In genomic region chr14:75934359-75934758, GRCm38 (mm10) we compare ENCODE assay signal across 11 mouse cellular contexts. TPM values are rescaled to one million over a fixed set of nuclear protein-coding genes. Genes with fewer than 3 reads are reported as not detected.
A peak's percentile ranks its signal among the peaks of the same experiment; 100 is the strongest.
DNase-seq lines count a peak whose midpoint lies in the region; ATAC-seq and TF ChIP-seq lines count a peak whose summit lies in the region.
"Had no signal": no experiment of that assay in that cellular context is flagged by ENCODE, and none has a peak within 500 bp of the region (broad histone marks: within the 10 kb centered on the region; RNA-seq: fewer than 3 reads in every experiment).

No protein-coding gene starts in this region.

- ATAC-seq in kidney, embryonic 15.5 days (replicated peaks; ENCODE audit: low FRiP score): no peak
- peak; percentile 73 for ATAC-seq in megakaryocyte-erythroid progenitor cell, adult 5-6 weeks (replicated peaks; ENCODE audit: low FRiP score, low TSS enrichment, poor library complexity, severe bottlenecking)

- peak; percentile 29 for DNase-seq in kidney, adult 9 months
- no peak for DNase-seq in midbrain, embryonic 10.5 days (ENCODE audit: low spot score)
- DNase-seq in layer of hippocampus, postnatal 10 days (ENCODE audit: low spot score in 2 of 2): no peak
- DNase-seq: cerebellum, adult 2 months had no signal

- TF ChIP-seq EP300 in ES-Bruce4 (IDR thresholded peaks at IDR 0.05; ENCODE audit: insufficient read depth, low read depth, low read length): no peak

- no peaks in the 10 kb centered on the region for H3K9me3 ChIP-seq in kidney, embryonic 15.5 days (replicated peaks)
- no peaks in the 10 kb centered on the region for H3K9me3 ChIP-seq in ES-Bruce4 (replicated peaks; ENCODE audit: control insufficient read depth, insufficient read depth, low read length, poor library complexity, severe bottlenecking)
- H3K9me3 ChIP-seq in midbrain, embryonic 10.5 days (replicated peaks): no peaks in the 10 kb centered on the region
- H3K9me3 ChIP-seq: lung, embryonic 15.5 days had no signal

- H3K36me3 ChIP-seq in kidney, embryonic 15.5 days: no peaks in the 10 kb centered on the region
- H3K36me3 ChIP-seq in ES-Bruce4 (ENCODE audit: control insufficient read depth, insufficient read depth, low read length, poor library complexity, severe bottlenecking): no peaks in the 10 kb centered on the region
- 0 out of 2 replicates have a peak, but pooled peaks cover 4% of the 10 kb centered on the region for H3K36me3 ChIP-seq in midbrain, embryonic 10.5 days
- H3K36me3 ChIP-seq: lung, embryonic 15.5 days had no signal

- no peak overlapping the region for H3K4me3 ChIP-seq in kidney, embryonic 15.5 days (replicated peaks)
- H3K4me3 ChIP-seq in ES-Bruce4 (ENCODE audit: low read depth, low read length): no peak overlapping the region
- no peak overlapping the region for H3K4me3 ChIP-seq in bone marrow, adult 2 months (replicated peaks; ENCODE audit: control insufficient read depth, low read depth, low read length)
- H3K4me3 ChIP-seq in midbrain, embryonic 10.5 days: no peak overlapping the region
- H3K4me3 ChIP-seq: lung, embryonic 15.5 days had no signal

- no peak overlapping the region for H3K9ac ChIP-seq in kidney, embryonic 15.5 days
- H3K9ac ChIP-seq in ES-Bruce4 (ENCODE audit: low read depth, poor library complexity, severe bottlenecking): no peak overlapping the region
- H3K9ac ChIP-seq: lung, embryonic 15.5 days had no signal

- H3K4me2 ChIP-seq in kidney, embryonic 15.5 days: no peak overlapping the region
- H3K4me2 ChIP-seq: lung, embryonic 15.5 days had no signal

- peak; percentile 47 for TF ChIP-seq CTCF in ES-Bruce4 (IDR thresholded peaks at IDR 0.05; ENCODE audit: low read depth, low read length)
- TF ChIP-seq CTCF in bone marrow, adult 2 months (IDR thresholded peaks at IDR 0.05; ENCODE audit: control insufficient read depth, insufficient read depth, low read length): peak; percentile 42; the same call in 1 of the 2 replicates

- 84% methylated on average over 2 of the region's 2 CpGs for WGBS in kidney, embryonic 15.5 days
- 73% methylated on average over 2 of the region's 2 CpGs for WGBS in bone marrow, adult 2 months
- 93% methylated on average over 2 of the region's 2 CpGs for WGBS in midbrain, embryonic 10.5 days

- H3K4me1 ChIP-seq in kidney, embryonic 15.5 days: peaks cover 4% of the 10 kb centered on the region; the same call in 1 of the 2 replicates
- H3K4me1 ChIP-seq in ES-Bruce4 (ENCODE audit: control insufficient read depth, insufficient read depth, low read length): no peaks in the 10 kb centered on the region
- no peaks in the 10 kb centered on the region for H3K4me1 ChIP-seq in bone marrow, adult 2 months (ENCODE audit: control insufficient read depth, insufficient read depth, low read length)
- H3K4me1 ChIP-seq in midbrain, embryonic 10.5 days: no peaks in the 10 kb centered on the region
- H3K4me1 ChIP-seq: lung, embryonic 15.5 days had no signal

- no peak overlapping the region for H3K27ac ChIP-seq in kidney, embryonic 15.5 days
- H3K27ac ChIP-seq in ES-Bruce4 (ENCODE audit: insufficient read depth, low read length): no peak overlapping the region
- H3K27ac ChIP-seq in bone marrow, adult 2 months (ENCODE audit: control insufficient read depth, insufficient read depth, low read depth, low read length, poor library complexity): no peak overlapping the region
- H3K27ac ChIP-seq in midbrain, embryonic 10.5 days (replicated peaks): no peak overlapping the region
- H3K27ac ChIP-seq: lung, embryonic 15.5 days had no signal

- no peak for TF ChIP-seq POLR2A in ES-Bruce4 (IDR thresholded peaks at IDR 0.05; ENCODE audit: insufficient read depth, low read length)
- no peak for TF ChIP-seq POLR2A in bone marrow, adult 2 months (IDR thresholded peaks at IDR 0.05; ENCODE audit: borderline replicate concordance, control insufficient read depth, low read depth, low read length)

- no peaks in the 10 kb centered on the region for H3K27me3 ChIP-seq in kidney, embryonic 15.5 days
- H3K27me3 ChIP-seq in ES-Bruce4 (ENCODE audit: control insufficient read depth, insufficient read depth, low read length, poor library complexity, severe bottlenecking): no peaks in the 10 kb centered on the region
- H3K27me3 ChIP-seq in midbrain, embryonic 10.5 days (ENCODE audit: low read depth, poor library complexity, severe bottlenecking): no peaks in the 10 kb centered on the region
- H3K27me3 ChIP-seq: lung, embryonic 15.5 days had no signal

RNA-seq across cellular contexts. Expression of gene Kctd4, which starts 20.4 kb away (rescaled TPM):
- 0.30 and 0.48 TPM in 2 replicates for polyA plus RNA-seq in kidney, embryonic 15.5 days (2015; fragmentation: Nextera tagmentation; extraction: Ambion mirVana)
- polyA plus RNA-seq in ES-Bruce4 (2011; ENCODE audit: insufficient read depth, insufficient read length, low read depth, missing spikeins): not detected in 2 replicates
- polyA plus RNA-seq in bone marrow, adult 2 months (2011; ENCODE audit: insufficient read depth, insufficient read length, low replicate concordance, missing spikeins): not detected in 2 replicates
- not detected in 2 replicates for total RNA-seq in megakaryocyte-erythroid progenitor cell, adult 5-6 weeks (2014; fragmentation: Nextera tagmentation)
- total RNA-seq in megakaryocyte-erythroid progenitor cell, adult 5-6 weeks (2017): 0.28 TPM in 1 of 2 replicates, not detected in the other
- polyA plus RNA-seq in midbrain, embryonic 10.5 days (2016; fragmentation: Nextera tagmentation; extraction: Ambion mirVana): 0.42 and 0.60 TPM in 2 replicates
- 10 to 100 TPM; 31.8 to 34.7 TPM for total RNA-seq in layer of hippocampus, postnatal 10 days (2021)
- total RNA-seq: gastrocnemius, adult 18-20 months; heart, postnatal 36 days had no signal
